Mouse (Mus musculus): ENCODE measurements at regions not wholly inside any gene's neighbourhood (a gene's known extent, or its start where the extent isn't known, plus 50 kb on each side); places are given as distances from the start of the nearest gene placed in this dataset.

- 84% methylated on average over 4 of the region's 4 CpGs for WGBS
- no peak for ATAC-seq (ENCODE audit: low FRiP score)
Measured at GRCm38 (mm10) chr1:119157171-119157700, 103.8 kb upstream of the Gli2 start.

GRCm38 (mm10) chr1:119153619-119154018 lies 100.2 kb upstream of the Gli2 start:
- H3K4me1 ChIP-seq (replicated peaks; ENCODE audit: control insufficient read depth, insufficient read depth, low read length), result no peaks in the 10 kb centered on the region
- H3K4me3 ChIP-seq (ENCODE audit: low read depth, low read length), result no peak overlapping the region
- H3K27ac ChIP-seq (ENCODE audit: low read depth, low read length), result no peak overlapping the region
- H3K4me2 ChIP-seq (replicated peaks; ENCODE audit: low read depth, low read length), result no peak overlapping the region
- WGBS, result 93% methylated on average over 4 of the region's 4 CpGs
- H3K9me3 ChIP-seq (ENCODE audit: control insufficient read depth, low read length), result no peaks in the 10 kb centered on the region
- no peaks in the 10 kb centered on the region for H3K36me3 ChIP-seq (ENCODE audit: control insufficient read depth, insufficient read depth, low read length)
- ATAC-seq (ENCODE audit: low FRiP score) (no peak), DNase-seq (ENCODE audit: low spot score) (no peak)
- H3K9ac ChIP-seq (ENCODE audit: low read depth, low read length), result no peak overlapping the region
- H3K27me3 ChIP-seq (ENCODE audit: control insufficient read depth, insufficient read depth, low read length), result no peaks in the 10 kb centered on the region

More at GRCm38 (mm10) chr1:119157171-119157700, 103.8 kb upstream of the Gli2 start:
- Histone ChIP-seq H3K36me3 (ENCODE audit: control insufficient read depth, insufficient read depth, low read length) (no peaks in the 10 kb centered on the region), H3K4me1 (replicated peaks; ENCODE audit: control insufficient read depth, insufficient read depth, low read length) (no peaks in the 10 kb centered on the region), H3K9ac (ENCODE audit: low read depth, low read length) (no peak overlapping the region), H3K9me3 (ENCODE audit: control insufficient read depth, low read length) (no peaks in the 10 kb centered on the region), H3K4me2 (replicated peaks; ENCODE audit: low read depth, low read length) (no peak overlapping the region), H3K4me3 (ENCODE audit: low read depth, low read length) (no peak overlapping the region), H3K27ac (ENCODE audit: low read depth, low read length) (no peak overlapping the region), H3K27me3 (ENCODE audit: control insufficient read depth, insufficient read depth, low read length) (no peaks in the 10 kb centered on the region)
- no peak for DNase-seq (ENCODE audit: low spot score)

DNA sequence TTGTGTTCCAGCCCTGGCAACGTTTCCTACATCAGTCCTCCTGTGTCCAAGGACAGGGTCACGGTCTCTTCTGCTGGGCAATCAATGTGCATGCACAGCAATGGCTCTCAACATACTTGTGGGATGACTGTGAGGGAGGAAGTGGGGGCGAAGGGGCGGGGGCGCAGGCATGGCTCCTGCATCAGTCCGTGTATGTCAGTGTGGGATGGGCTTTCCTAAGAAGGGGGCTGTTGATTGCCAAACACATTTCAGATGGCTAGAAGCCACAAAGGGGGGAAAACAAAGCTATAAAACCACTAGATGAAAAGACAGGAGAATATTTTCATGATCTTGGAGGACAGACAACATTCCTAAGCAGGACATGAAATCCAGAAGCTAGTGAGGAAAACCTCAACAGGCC lies 99.4 kb upstream of the Gli2 start:
- no peaks in the 10 kb centered on the region for H3K9me3 ChIP-seq (ENCODE audit: control insufficient read depth, low read length)
- no peak overlapping the region for H3K4me2 ChIP-seq (replicated peaks; ENCODE audit: low read depth, low read length)
- no peak overlapping the region for H3K9ac ChIP-seq (ENCODE audit: low read depth, low read length)
- WGBS, result 91% methylated on average over 6 of the region's 6 CpGs
- H3K4me3 ChIP-seq (ENCODE audit: low read depth, low read length), result no peak overlapping the region
- no peak for ATAC-seq (ENCODE audit: low FRiP score)
- H3K27me3 ChIP-seq (ENCODE audit: control insufficient read depth, insufficient read depth, low read length), result no peaks in the 10 kb centered on the region
- no peaks in the 10 kb centered on the region for H3K36me3 ChIP-seq (ENCODE audit: control insufficient read depth, insufficient read depth, low read length)
- DNase-seq (ENCODE audit: low spot score), result no peak
- no peak overlapping the region for H3K27ac ChIP-seq (ENCODE audit: low read depth, low read length)
- H3K4me1 ChIP-seq (replicated peaks; ENCODE audit: control insufficient read depth, insufficient read depth, low read length), result no peaks in the 10 kb centered on the region

DNA sequence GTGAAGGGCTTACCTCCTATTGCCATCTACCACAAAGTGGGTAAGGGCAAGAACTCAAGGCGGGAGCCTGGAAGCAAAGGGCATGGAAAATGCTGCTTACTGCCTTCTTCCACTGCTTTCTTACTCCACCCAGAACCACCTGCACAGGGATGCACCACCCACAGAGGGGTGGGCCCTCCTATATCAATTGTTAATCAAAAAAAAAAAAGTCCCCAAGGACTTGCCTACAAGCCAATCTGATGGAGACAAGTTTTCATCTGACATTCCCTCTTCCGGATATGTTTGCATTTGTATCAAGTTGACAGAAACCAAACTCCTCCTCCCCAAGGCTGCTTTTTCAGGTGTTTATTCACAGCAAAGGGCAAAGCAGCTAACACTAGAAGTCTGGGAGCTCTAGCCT lies 94.1 kb upstream of the Gli2 start:
- Histone ChIP-seq H3K4me2 (replicated peaks; ENCODE audit: low read depth, low read length) (no peak overlapping the region), H3K9me3 (ENCODE audit: control insufficient read depth, low read length) (no peaks in the 10 kb centered on the region), H3K4me1 (replicated peaks; ENCODE audit: control insufficient read depth, insufficient read depth, low read length) (no peaks in the 10 kb centered on the region), H3K36me3 (ENCODE audit: control insufficient read depth, insufficient read depth, low read length) (no peaks in the 10 kb centered on the region), H3K9ac (ENCODE audit: low read depth, low read length) (no peak overlapping the region), H3K27ac (ENCODE audit: low read depth, low read length) (no peak overlapping the region), H3K27me3 (ENCODE audit: control insufficient read depth, insufficient read depth, low read length) (no peaks in the 10 kb centered on the region), H3K4me3 (ENCODE audit: low read depth, low read length) (no peak overlapping the region)
- 94% methylated on average over 2 of the region's 2 CpGs for WGBS
- no peak for DNase-seq (ENCODE audit: low spot score)
- no peak for ATAC-seq (ENCODE audit: low FRiP score)

DNA sequence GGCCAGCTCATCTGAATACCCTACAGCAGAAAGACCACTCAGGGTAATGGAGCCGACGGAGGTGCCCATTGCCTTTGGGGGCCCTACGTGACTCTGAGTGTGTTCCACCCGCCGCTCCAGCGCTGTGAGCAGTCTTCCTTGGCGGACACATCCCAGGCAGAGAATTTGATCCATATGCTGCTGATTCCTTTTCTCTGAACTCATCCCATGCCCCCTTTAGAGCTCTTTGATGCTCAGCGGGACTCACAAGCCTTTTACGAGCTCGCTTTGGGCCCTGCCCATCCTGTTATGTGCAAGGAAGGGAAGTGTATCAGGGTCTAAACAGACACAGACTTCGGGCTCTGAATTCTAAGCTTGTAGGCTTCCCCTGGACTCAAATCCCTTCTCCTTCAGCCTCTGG lies 90.4 kb upstream of the Gli2 start:
- Histone ChIP-seq H3K36me3 (ENCODE audit: control insufficient read depth, insufficient read depth, low read length) (no peaks in the 10 kb centered on the region), H3K27ac (ENCODE audit: low read depth, low read length) (no peak overlapping the region), H3K27me3 (ENCODE audit: control insufficient read depth, insufficient read depth, low read length) (no peaks in the 10 kb centered on the region), H3K9ac (ENCODE audit: low read depth, low read length) (no peak overlapping the region), H3K4me2 (replicated peaks; ENCODE audit: low read depth, low read length) (no peak overlapping the region), H3K4me1 (replicated peaks; ENCODE audit: control insufficient read depth, insufficient read depth, low read length) (no peaks in the 10 kb centered on the region), H3K4me3 (ENCODE audit: low read depth, low read length) (no peak overlapping the region), H3K9me3 (ENCODE audit: control insufficient read depth, low read length) (no peaks in the 10 kb centered on the region)
- DNase-seq (ENCODE audit: low spot score) (no peak), ATAC-seq (ENCODE audit: low FRiP score) (no peak)
- WGBS, result 49% methylated on average over 11 of the region's 11 CpGs

GRCm38 (mm10) chr1:119129039-119129438 lies 75.6 kb upstream of the Gli2 start:
- H3K9me3 ChIP-seq (ENCODE audit: control insufficient read depth, low read length), result no peaks in the 10 kb centered on the region
- no peaks in the 10 kb centered on the region for H3K4me1 ChIP-seq (replicated peaks; ENCODE audit: control insufficient read depth, insufficient read depth, low read length)
- no peak overlapping the region for H3K9ac ChIP-seq (ENCODE audit: low read depth, low read length)
- 88% methylated on average over 3 of the region's 3 CpGs for WGBS
- H3K27me3 ChIP-seq (ENCODE audit: control insufficient read depth, insufficient read depth, low read length), result no peaks in the 10 kb centered on the region
- H3K4me3 ChIP-seq (ENCODE audit: low read depth, low read length), result no peak overlapping the region
- ATAC-seq (ENCODE audit: low FRiP score) (no peak), DNase-seq (ENCODE audit: low spot score) (no peak)
- no peak overlapping the region for H3K27ac ChIP-seq (ENCODE audit: low read depth, low read length)
- H3K36me3 ChIP-seq (ENCODE audit: control insufficient read depth, insufficient read depth, low read length), result no peaks in the 10 kb centered on the region
- H3K4me2 ChIP-seq (replicated peaks; ENCODE audit: low read depth, low read length), result no peak overlapping the region

DNA sequence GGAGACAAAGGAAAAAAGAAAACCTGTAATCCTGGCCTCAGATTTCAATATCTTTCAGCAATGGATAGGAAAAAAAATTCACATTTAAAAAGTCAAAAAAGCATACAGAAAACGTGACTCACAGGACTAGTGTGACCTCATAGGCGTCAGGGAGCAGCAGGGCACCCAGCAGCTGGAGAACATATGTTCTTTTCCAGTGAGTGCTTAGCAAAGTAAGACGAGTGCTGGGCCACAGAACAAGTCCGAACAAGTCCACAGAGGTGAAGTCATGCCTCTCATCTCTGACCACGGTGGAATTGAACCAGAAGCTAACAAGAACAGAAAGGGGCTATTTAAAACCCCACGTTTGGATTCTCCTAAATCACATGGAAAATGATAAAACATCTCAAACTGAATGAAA lies 72.1 kb upstream of the Gli2 start:
- Histone ChIP-seq H3K9ac (ENCODE audit: low read depth, low read length) (no peak overlapping the region), H3K4me1 (replicated peaks; ENCODE audit: control insufficient read depth, insufficient read depth, low read length) (no peaks in the 10 kb centered on the region), H3K4me2 (replicated peaks; ENCODE audit: low read depth, low read length) (no peak overlapping the region), H3K9me3 (ENCODE audit: control insufficient read depth, low read length) (no peaks in the 10 kb centered on the region), H3K4me3 (ENCODE audit: low read depth, low read length) (no peak overlapping the region), H3K27me3 (ENCODE audit: control insufficient read depth, insufficient read depth, low read length) (no peaks in the 10 kb centered on the region), H3K36me3 (ENCODE audit: control insufficient read depth, insufficient read depth, low read length) (no peaks in the 10 kb centered on the region), H3K27ac (ENCODE audit: low read depth, low read length) (no peak overlapping the region)
- WGBS, result 59% methylated on average over 6 of the region's 6 CpGs
- DNase-seq (ENCODE audit: low spot score) (no peak), ATAC-seq (ENCODE audit: low FRiP score) (no peak)

DNA sequence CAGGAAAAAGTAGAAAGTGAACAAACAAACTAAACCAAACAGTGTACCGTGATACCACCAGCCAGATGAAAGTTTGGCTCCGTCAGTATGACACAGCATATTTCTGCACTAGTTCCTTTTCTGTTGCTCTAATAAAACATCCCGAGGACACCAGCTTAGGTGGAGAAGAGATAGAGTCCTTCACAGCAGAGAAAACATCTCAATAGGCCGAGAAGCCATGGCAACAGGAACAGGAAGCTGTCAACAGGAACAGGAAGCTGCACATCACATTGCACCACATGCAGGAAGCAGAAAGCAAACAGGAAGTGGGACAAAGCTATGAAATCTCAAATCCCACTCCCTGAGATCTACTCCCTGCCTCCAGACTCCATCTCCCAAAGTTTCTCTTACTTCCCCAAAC lies 71.4 kb upstream of the Gli2 start:
- Histone ChIP-seq H3K4me3 (ENCODE audit: low read depth, low read length) (no peak overlapping the region), H3K4me2 (replicated peaks; ENCODE audit: low read depth, low read length) (no peak overlapping the region), H3K4me1 (replicated peaks; ENCODE audit: control insufficient read depth, insufficient read depth, low read length) (no peaks in the 10 kb centered on the region), H3K9me3 (ENCODE audit: control insufficient read depth, low read length) (no peaks in the 10 kb centered on the region), H3K27me3 (ENCODE audit: control insufficient read depth, insufficient read depth, low read length) (no peaks in the 10 kb centered on the region), H3K36me3 (ENCODE audit: control insufficient read depth, insufficient read depth, low read length) (no peaks in the 10 kb centered on the region), H3K27ac (ENCODE audit: low read depth, low read length) (no peak overlapping the region), H3K9ac (ENCODE audit: low read depth, low read length) (no peak overlapping the region)
- ATAC-seq (ENCODE audit: low FRiP score), result no peak
- WGBS, result 90% methylated on average over 4 of the region's 4 CpGs
- no peak for DNase-seq (ENCODE audit: low spot score)

DNA sequence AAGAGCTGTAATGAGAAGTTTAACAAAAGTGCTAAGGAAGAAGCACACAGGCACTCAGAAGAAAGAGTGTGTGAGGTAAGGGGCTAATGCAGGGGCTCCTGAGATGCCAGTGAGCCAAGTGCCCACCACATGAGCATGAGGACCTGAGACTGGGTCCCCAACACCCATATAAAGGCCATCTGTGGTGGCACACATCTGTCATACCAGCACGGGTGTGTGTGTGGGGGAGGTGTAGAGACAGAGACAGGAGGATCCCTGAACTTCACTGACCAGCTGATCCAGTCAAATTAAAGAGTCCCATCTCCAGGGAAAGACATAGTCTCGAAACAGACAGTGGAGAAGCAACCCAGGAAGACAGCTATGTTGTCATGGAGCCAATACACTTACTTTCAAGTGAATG lies 70.6 kb upstream of the Gli2 start:
- Histone ChIP-seq H3K36me3 (ENCODE audit: control insufficient read depth, insufficient read depth, low read length) (no peaks in the 10 kb centered on the region), H3K9ac (ENCODE audit: low read depth, low read length) (no peak overlapping the region), H3K27me3 (ENCODE audit: control insufficient read depth, insufficient read depth, low read length) (no peaks in the 10 kb centered on the region), H3K27ac (ENCODE audit: low read depth, low read length) (no peak overlapping the region), H3K4me2 (replicated peaks; ENCODE audit: low read depth, low read length) (no peak overlapping the region), H3K4me3 (ENCODE audit: low read depth, low read length) (no peak overlapping the region), H3K4me1 (replicated peaks; ENCODE audit: control insufficient read depth, insufficient read depth, low read length) (no peaks in the 10 kb centered on the region), H3K9me3 (ENCODE audit: control insufficient read depth, low read length) (no peaks in the 10 kb centered on the region)
- 74% methylated on average over 2 of the region's 2 CpGs for WGBS
- ATAC-seq (ENCODE audit: low FRiP score), result no peak
- DNase-seq (ENCODE audit: low spot score), result no peak

Measured in hindbrain, embryonic 11.5 days (tissue).